Mouse (Mus musculus): ENCODE measurements around the gene Mlxipl. TPM values are rescaled to one million over a fixed set of nuclear protein-coding genes. Genes with fewer than 3 reads are reported as not detected.

The Mlxipl gene
- polyA plus RNA-seq, 1 experiment from 2014 or later: 3.3 TPM

DNA sequence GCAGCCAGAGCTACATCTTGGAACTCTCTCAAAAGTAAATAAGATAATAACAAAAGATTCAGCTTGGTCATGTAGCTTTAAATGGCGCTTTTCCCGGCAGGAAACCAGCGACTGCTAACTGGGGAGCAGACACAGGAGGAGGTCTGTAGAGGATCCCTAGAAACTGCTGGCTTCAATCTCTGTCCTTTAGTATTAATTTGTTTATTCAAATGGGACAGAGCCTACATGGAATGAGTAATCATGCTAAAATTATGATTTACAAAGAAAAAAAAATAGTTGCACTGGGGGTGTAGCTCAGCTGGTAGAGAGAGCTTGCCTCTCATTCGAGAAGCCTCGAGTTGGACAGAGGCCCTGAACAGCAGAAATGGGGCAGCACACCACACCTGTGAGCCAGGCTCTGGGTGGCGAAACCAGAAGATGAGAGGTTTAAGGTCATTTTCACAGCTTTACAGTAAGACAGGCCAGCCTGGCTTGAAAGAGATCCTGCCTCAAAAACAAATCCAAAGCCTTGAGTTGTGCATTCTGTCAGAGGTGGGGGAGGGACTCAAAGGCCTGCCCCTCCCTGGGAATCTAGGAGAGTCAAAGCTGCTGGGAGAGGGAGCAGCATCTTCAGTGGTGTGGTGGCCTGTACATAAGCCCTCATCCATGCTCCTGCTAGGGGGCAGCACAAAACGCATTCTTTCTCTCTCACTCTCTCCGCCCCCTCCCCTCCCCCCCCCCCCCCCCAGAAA is 93.6 kb downstream of the Mlxipl start:
- no peak overlapping the region for H3K9ac ChIP-seq (ENCODE audit: low read length)
- H3K27ac ChIP-seq (replicated peaks; ENCODE audit: low read depth, low read length): no peak overlapping the region
- no peaks in the 10 kb centered on the region for H3K9me3 ChIP-seq (ENCODE audit: control insufficient read depth, low read length)
- H3K36me3 ChIP-seq (ENCODE audit: control insufficient read depth, insufficient read depth, low read length): peaks cover 20% of the 10 kb centered on the region
- no peak overlapping the region for H3K4me2 ChIP-seq (ENCODE audit: low read depth, severe bottlenecking)
- 58% methylated on average over 8 of the region's 8 CpGs for WGBS
- H3K27me3 ChIP-seq (ENCODE audit: control insufficient read depth, insufficient read depth, low read length): no peaks in the 10 kb centered on the region
- no peak for DNase-seq (ENCODE audit: low spot score)
- no peaks in the 10 kb centered on the region for H3K4me1 ChIP-seq (ENCODE audit: control insufficient read depth, insufficient read depth, low read length)
- ATAC-seq (ENCODE audit: insufficient number of reproducible peaks, low FRiP score, low TSS enrichment, low read depth): no peak
- no peak overlapping the region for H3K4me3 ChIP-seq (ENCODE audit: low read depth, low read length)

DNA sequence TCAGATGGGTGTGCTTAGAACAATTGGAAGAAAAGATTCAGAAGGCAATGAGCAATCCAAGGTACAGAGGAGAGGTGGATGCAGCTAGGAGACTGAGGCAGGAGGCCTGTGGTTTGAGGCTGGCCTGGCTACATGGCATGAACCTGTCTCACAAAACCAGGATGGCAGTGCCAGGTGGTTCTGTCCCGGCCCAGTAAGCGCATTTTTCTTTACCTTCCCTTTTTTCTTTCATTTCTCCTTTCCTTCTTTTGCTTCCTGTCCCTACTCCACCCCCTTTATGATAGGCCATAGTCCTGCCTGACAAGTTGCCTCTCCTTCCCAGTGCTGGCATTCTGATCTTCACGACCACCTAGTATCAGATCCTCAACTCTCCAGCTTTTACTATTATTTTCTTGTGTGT is 95.3 kb downstream of the Mlxipl start:
- ATAC-seq (ENCODE audit: insufficient number of reproducible peaks, low FRiP score, low TSS enrichment, low read depth) (no peak), DNase-seq (ENCODE audit: low spot score) (no peak)
- Histone ChIP-seq H3K27ac (replicated peaks; ENCODE audit: low read depth, low read length) (no peak overlapping the region), H3K27me3 (ENCODE audit: control insufficient read depth, insufficient read depth, low read length) (no peaks in the 10 kb centered on the region), H3K9ac (ENCODE audit: low read length) (no peak overlapping the region), H3K9me3 (ENCODE audit: control insufficient read depth, low read length) (no peaks in the 10 kb centered on the region), H3K4me1 (ENCODE audit: control insufficient read depth, insufficient read depth, low read length) (peaks cover 14% of the 10 kb centered on the region), H3K4me2 (ENCODE audit: low read depth, severe bottlenecking) (no peak overlapping the region), H3K4me3 (ENCODE audit: low read depth, low read length) (no peak overlapping the region), H3K36me3 (ENCODE audit: control insufficient read depth, insufficient read depth, low read length) (peaks cover 13% of the 10 kb centered on the region)
- 87% methylated on average over 3 of the region's 3 CpGs for WGBS

- 34% methylated on average over 3 of the region's 3 CpGs for WGBS
- H3K4me2 ChIP-seq (ENCODE audit: low read depth, severe bottlenecking): no peak overlapping the region
- DNase-seq (ENCODE audit: low spot score) (peak; percentile 28), ATAC-seq (ENCODE audit: insufficient number of reproducible peaks, low FRiP score, low TSS enrichment, low read depth) (no peak)
- H3K27me3 ChIP-seq (ENCODE audit: control insufficient read depth, insufficient read depth, low read length): no peaks in the 10 kb centered on the region
- no peak overlapping the region for H3K27ac ChIP-seq (replicated peaks; ENCODE audit: low read depth, low read length)
- H3K9me3 ChIP-seq (ENCODE audit: control insufficient read depth, low read length): no peaks in the 10 kb centered on the region
- H3K36me3 ChIP-seq (ENCODE audit: control insufficient read depth, insufficient read depth, low read length): peaks cover 7% of the 10 kb centered on the region
- H3K9ac ChIP-seq (ENCODE audit: low read length): no peak overlapping the region
- H3K4me3 ChIP-seq (ENCODE audit: low read depth, low read length): no peak overlapping the region
- H3K4me1 ChIP-seq (ENCODE audit: control insufficient read depth, insufficient read depth, low read length): peaks cover 14% of the 10 kb centered on the region
These were observed 95.9 kb downstream of the Mlxipl start for GRCm38 (mm10) chr5:135185596-135185995.

GRCm38 (mm10) chr5:135186231-135186620 is 96.5 kb downstream of the Mlxipl start:
- H3K36me3 ChIP-seq (ENCODE audit: control insufficient read depth, insufficient read depth, low read length): peaks cover 4% of the 10 kb centered on the region; the same call in 1 of the 2 replicates
- DNase-seq (ENCODE audit: low spot score) (no peak), ATAC-seq (ENCODE audit: insufficient number of reproducible peaks, low FRiP score, low TSS enrichment, low read depth) (no peak)
- H3K27me3 ChIP-seq (ENCODE audit: control insufficient read depth, insufficient read depth, low read length): no peaks in the 10 kb centered on the region
- H3K9ac ChIP-seq (ENCODE audit: low read length): peak overlapping the region; percentile 99
- peak overlapping the region; percentile 97 for H3K27ac ChIP-seq (replicated peaks; ENCODE audit: low read depth, low read length)
- peaks cover 14% of the 10 kb centered on the region for H3K4me1 ChIP-seq (ENCODE audit: control insufficient read depth, insufficient read depth, low read length)
- H3K9me3 ChIP-seq (ENCODE audit: control insufficient read depth, low read length): no peaks in the 10 kb centered on the region
- 21% methylated on average over 10 of the region's 10 CpGs for WGBS
- peak overlapping the region; percentile 99 for H3K4me3 ChIP-seq (ENCODE audit: low read depth, low read length)
- peak overlapping the region; percentile 50 for H3K4me2 ChIP-seq (ENCODE audit: low read depth, severe bottlenecking)

DNA sequence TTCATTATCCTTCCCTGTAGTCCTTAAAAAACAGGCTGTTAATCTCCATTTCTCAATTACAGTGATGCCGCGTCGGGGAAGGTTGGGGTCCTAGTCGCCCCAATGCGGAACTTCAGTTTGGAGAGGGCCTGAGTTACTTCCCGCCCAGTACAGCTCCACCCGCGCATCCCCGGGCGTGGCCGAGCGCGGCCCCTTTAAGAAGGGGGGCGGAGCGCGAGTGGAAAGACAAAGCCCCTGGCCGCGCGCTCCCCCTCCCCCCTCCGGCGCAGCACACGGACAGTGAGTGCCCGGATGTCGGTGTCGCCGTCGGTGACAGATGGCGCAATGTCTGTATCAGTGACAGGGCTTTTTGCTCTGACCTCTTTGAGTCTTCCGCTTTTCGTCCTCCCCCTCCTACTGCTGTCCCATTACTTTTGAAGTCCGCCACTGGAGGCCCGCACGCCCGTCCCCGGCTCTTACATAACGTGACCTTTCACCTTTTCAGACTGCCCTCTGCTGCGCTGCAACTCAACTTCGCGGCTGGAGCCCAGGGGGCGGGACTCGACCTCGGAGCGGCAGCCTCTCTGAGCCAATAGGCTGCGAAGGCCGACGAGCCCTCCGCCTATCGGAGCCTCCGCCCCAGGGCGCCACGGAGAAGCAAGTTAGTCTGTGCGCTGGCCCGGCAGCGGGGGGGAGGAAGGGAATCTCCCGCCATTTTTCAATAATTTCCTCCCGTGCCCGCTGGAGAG is 97.1 kb downstream of the Mlxipl start, which contains the start of gene Baz1b:
Gene Baz1b (plus strand): TSS at position 644 of the 728 bp plus-strand sequence.
- ATAC-seq (ENCODE audit: insufficient number of reproducible peaks, low FRiP score, low TSS enrichment, low read depth): peak; percentile 98
- H3K36me3 ChIP-seq (ENCODE audit: control insufficient read depth, insufficient read depth, low read length): peaks cover 3% of the 10 kb centered on the region; the same call in 1 of the 2 replicates

GRCm38 (mm10) chr5:135187349-135188213 is 97.9 kb downstream of the Mlxipl start:
- H3K36me3 ChIP-seq (ENCODE audit: control insufficient read depth, insufficient read depth, low read length): no peaks in the 10 kb centered on the region
- no peaks in the 10 kb centered on the region for H3K27me3 ChIP-seq (ENCODE audit: control insufficient read depth, insufficient read depth, low read length)
- peak overlapping the region; percentile 99 for H3K4me3 ChIP-seq (ENCODE audit: low read depth, low read length)
- peaks cover 14% of the 10 kb centered on the region for H3K4me1 ChIP-seq (ENCODE audit: control insufficient read depth, insufficient read depth, low read length)
- H3K9me3 ChIP-seq (ENCODE audit: control insufficient read depth, low read length): no peaks in the 10 kb centered on the region
- H3K4me2 ChIP-seq (ENCODE audit: low read depth, severe bottlenecking): peak overlapping the region; percentile 73
- ATAC-seq (ENCODE audit: insufficient number of reproducible peaks, low FRiP score, low TSS enrichment, low read depth) (peak; percentile 69), DNase-seq (ENCODE audit: low spot score) (no peak)
- H3K9ac ChIP-seq (ENCODE audit: low read length): peak overlapping the region; percentile 99
- under 1% methylated on average over 91 of the region's 102 CpGs for WGBS
- peak overlapping the region; percentile 97 for H3K27ac ChIP-seq (replicated peaks; ENCODE audit: low read depth, low read length)

More for the DNA sequence above, 97.1 kb downstream of the Mlxipl start, which contains the start of gene Baz1b:
- peak within 1 kb of the TSS; percentile 97 for H3K27ac ChIP-seq (replicated peaks; ENCODE audit: low read depth, low read length)
- no peaks in the 10 kb centered on the region for H3K27me3 ChIP-seq (ENCODE audit: control insufficient read depth, insufficient read depth, low read length)
- H3K9me3 ChIP-seq (ENCODE audit: control insufficient read depth, low read length): no peaks in the 10 kb centered on the region
- peak within 1 kb of the TSS; percentile 99 for H3K4me3 ChIP-seq (ENCODE audit: low read depth, low read length)
- H3K4me1 ChIP-seq (ENCODE audit: control insufficient read depth, insufficient read depth, low read length): peaks cover 14% of the 10 kb centered on the region
- peak; percentile 97 for DNase-seq (ENCODE audit: low spot score)
- H3K9ac ChIP-seq (ENCODE audit: low read length): peak within 1 kb of the TSS; percentile 99
- peak within 1 kb of the TSS; percentile 73 for H3K4me2 ChIP-seq (ENCODE audit: low read depth, severe bottlenecking)
- WGBS: under 1% methylated on average over 57 of the region's 57 CpGs
